Mouse (Mus musculus) neural tube, embryonic 11.5 days (tissue): ENCODE results near the gene Dpm2. TPM values are rescaled to one million over a fixed set of nuclear protein-coding genes. Genes with fewer than 3 reads are reported as not detected.

ENCODE experiments used
- ATAC-seq: fragments of 200-750 bp; cut with Nextera tagmentation; 2 replicates; pipeline ENCODE4 v1.8.0; 2017; ENCODE audit warnings: moderate number of reproducible peaks, mild to moderate bottlenecking, moderate TSS enrichment, moderate library complexity; ENCODE audit not compliant: insufficient read depth, low FRiP score, low TSS enrichment
- DNase-seq: peaks from one replicate; pipeline ENCODE4 v3.0.0-alpha.2; 2015; ENCODE audit warnings: low spot score
- H3K27ac ChIP-seq: fragments of 300-500 bp; sonication (generic); 2 replicates; pipeline ENCODE4 v1.5.1; 2014; ENCODE audit warnings: low read depth, mild to moderate bottlenecking, low read length
- H3K27me3 ChIP-seq: fragments of 300-500 bp; sonication (generic); 2 replicates; pipeline ENCODE4 v1.6.1; 2014; ENCODE audit warnings: mild to moderate bottlenecking, low read length, mixed read lengths; ENCODE audit not compliant: control insufficient read depth, insufficient read depth
- H3K36me3 ChIP-seq: fragments of 300-500 bp; sonication (generic); 2 replicates; pipeline ENCODE4 v1.6.1; 2014; ENCODE audit warnings: mild to moderate bottlenecking, low read length, moderate library complexity, mixed read lengths; ENCODE audit not compliant: control insufficient read depth, insufficient read depth
- H3K4me1 ChIP-seq: fragments of 300-500 bp; sonication (generic); 2 replicates; pipeline ENCODE4 v1.6.1; 2014; ENCODE audit warnings: low read length, mixed read lengths; ENCODE audit not compliant: control insufficient read depth, insufficient read depth
- H3K4me2 ChIP-seq: fragments of 300-500 bp; sonication (generic); 2 replicates; pipeline ENCODE4 v1.6.1; 2014; ENCODE audit warnings: low read depth, mild to moderate bottlenecking, moderate library complexity
- H3K4me3 ChIP-seq: fragments of 300-500 bp; sonication (generic); 2 replicates; pipeline ENCODE4 v1.5.1; 2014; ENCODE audit warnings: low read depth, low read length
- H3K9ac ChIP-seq: fragments of 300-500 bp; sonication (generic); 2 replicates; pipeline ENCODE4 v1.6.1; 2014; ENCODE audit warnings: mild to moderate bottlenecking, low read length
- H3K9me3 ChIP-seq: fragments of 300-500 bp; sonication (generic); 2 replicates; pipeline ENCODE4 v1.6.1; 2016; ENCODE audit warnings: low read length; ENCODE audit not compliant: control insufficient read depth
- WGBS: fragments of 180-500 bp; shearing (Covaris S2); extraction: QIAGEN DNeasy Blood & Tissue Kit; methylation state at CpG from one replicate; pipeline ENCODE4 v1.1.7; 2014; 5-methylcytosine and 5-hydroxymethylcytosine counted together
- polyA plus RNA-seq: library from polyadenylated mRNA; unstranded; fragments of >200 nt; fragmentation: Nextera tagmentation; extraction: Ambion mirVana; gene quantifications from 2 replicates; pipeline ENCODE4 v1.2.1, GENCODE M21; 2014

Gene Dpm2
- polyA plus RNA-seq, 1 experiment from 2014 or later = 111 TPM

- Histone ChIP-seq H3K27me3 (no peaks in the 10 kb centered on the region), H3K4me3 (no peak overlapping the region), H3K36me3 (no peaks in the 10 kb centered on the region), H3K9me3 (no peaks in the 10 kb centered on the region), H3K4me1 (peaks cover 4% of the 10 kb centered on the region; the same call in 1 of the 2 replicates), H3K27ac (no peak overlapping the region), H3K4me2 (no peak overlapping the region), H3K9ac (no peak overlapping the region)
- WGBS = 95% methylated on average over 5 of the region's 5 CpGs
- DNase-seq (no peak), ATAC-seq (no peak)
Observed at GRCm38 (mm10) chr2:32597699-32598098, 27.0 kb downstream of the Dpm2 start.

- peaks cover 4% of the 10 kb centered on the region; the same call in 1 of the 2 replicates for H3K4me1 ChIP-seq
- H3K4me3 ChIP-seq = no peak overlapping the region
- 92% methylated on average over 8 of the region's 8 CpGs for WGBS
- H3K36me3 ChIP-seq = no peaks in the 10 kb centered on the region
- no peak overlapping the region for H3K9ac ChIP-seq
- H3K27me3 ChIP-seq = no peaks in the 10 kb centered on the region
- no peak overlapping the region for H3K4me2 ChIP-seq
- ATAC-seq (no peak), DNase-seq (no peak)
- H3K9me3 ChIP-seq = no peaks in the 10 kb centered on the region
- H3K27ac ChIP-seq = no peak overlapping the region
Observed at GRCm38 (mm10) chr2:32598506-32598905, 27.8 kb downstream of the Dpm2 start.

- H3K4me3 ChIP-seq = no peak within 1 kb of the TSS
- ATAC-seq (no peak), DNase-seq (no peak)
- peaks cover 4% of the 10 kb centered on the region; the same call in 1 of the 2 replicates for H3K4me1 ChIP-seq
- no peaks in the 10 kb centered on the region for H3K9me3 ChIP-seq
- no peak within 1 kb of the TSS for H3K9ac ChIP-seq
- no peaks in the 10 kb centered on the region for H3K27me3 ChIP-seq
- no peak within 1 kb of the TSS for H3K4me2 ChIP-seq
- WGBS = 95% methylated on average over 3 of the region's 3 CpGs
- no peak within 1 kb of the TSS for H3K27ac ChIP-seq
- no peaks in the 10 kb centered on the region for H3K36me3 ChIP-seq
Observed at GRCm38 (mm10) chr2:32599409-32599808, 28.8 kb downstream of the Dpm2 start, which contains the start of gene St6galnac6. Gene St6galnac6 (plus strand): TSS chr2:32599709.

GRCm38 (mm10) chr2:32601417-32602065 lies 30.9 kb downstream of the Dpm2 start:
- 43% methylated on average over 8 of the region's 8 CpGs for WGBS

GRCm38 (mm10) chr2:32602600-32603054 lies 32.0 kb downstream of the Dpm2 start:
- no peaks in the 10 kb centered on the region; the same call in 1 of the 2 replicates for H3K27me3 ChIP-seq
- H3K27ac ChIP-seq = 0 out of 2 replicates have a peak overlapping the region, but pooled peaks have one; percentile 27
- under 1% methylated on average over 11 of the region's 11 CpGs for WGBS

More at GRCm38 (mm10) chr2:32601417-32602065, 30.9 kb downstream of the Dpm2 start:
- peaks cover 4% of the 10 kb centered on the region; the same call in 1 of the 2 replicates for H3K4me1 ChIP-seq
- H3K9me3 ChIP-seq = no peaks in the 10 kb centered on the region
- H3K4me2 ChIP-seq = no peak overlapping the region
- ATAC-seq = no peak
- no peak overlapping the region for H3K4me3 ChIP-seq
- H3K9ac ChIP-seq = no peak overlapping the region
- no peaks in the 10 kb centered on the region for H3K27me3 ChIP-seq
- H3K27ac ChIP-seq = no peak overlapping the region
- DNase-seq = peak; percentile 46
- no peaks in the 10 kb centered on the region for H3K36me3 ChIP-seq

GRCm38 (mm10) chr2:32604631-32605030 lies 34.0 kb downstream of the Dpm2 start:
- H3K27me3 ChIP-seq = no peaks in the 10 kb centered on the region; the same call in 1 of the 2 replicates
- no peak overlapping the region for H3K4me3 ChIP-seq
- H3K4me1 ChIP-seq = peaks cover 14% of the 10 kb centered on the region
- H3K9ac ChIP-seq = no peak overlapping the region
- ATAC-seq (no peak), DNase-seq (no peak)
- WGBS = 51% methylated on average over 10 of the region's 10 CpGs
- H3K9me3 ChIP-seq = no peaks in the 10 kb centered on the region
- no peaks in the 10 kb centered on the region for H3K36me3 ChIP-seq
- no peak overlapping the region for H3K27ac ChIP-seq
- H3K4me2 ChIP-seq = no peak overlapping the region

More at GRCm38 (mm10) chr2:32602600-32603054, 32.0 kb downstream of the Dpm2 start:
- H3K9ac ChIP-seq = 0 out of 2 replicates have a peak overlapping the region, but pooled peaks have one; percentile 14
- peak overlapping the region; percentile 19 for H3K4me3 ChIP-seq
- peaks cover 4% of the 10 kb centered on the region for H3K4me1 ChIP-seq
- H3K36me3 ChIP-seq = no peaks in the 10 kb centered on the region
- ATAC-seq = no peak
- H3K9me3 ChIP-seq = no peaks in the 10 kb centered on the region
- peak overlapping the region; percentile 34 for H3K4me2 ChIP-seq
- DNase-seq = peak; percentile 85

GRCm38 (mm10) chr2:32606161-32607142 lies 35.8 kb downstream of the Dpm2 start:
- Histone ChIP-seq H3K9me3 (no peaks in the 10 kb centered on the region), H3K36me3 (no peaks in the 10 kb centered on the region), H3K9ac (peak overlapping the region; percentile 77), H3K27ac (no peak overlapping the region), H3K4me3 (peak overlapping the region; percentile 71), H3K27me3 (no peaks in the 10 kb centered on the region; the same call in 1 of the 2 replicates), H3K4me1 (peaks cover 14% of the 10 kb centered on the region), H3K4me2 (peak overlapping the region; percentile 83)
- DNase-seq (peak; percentile 89), ATAC-seq (peak; percentile 75; the same call in 1 of the 2 replicates)
- 16% methylated on average over 35 of the region's 55 CpGs for WGBS

- DNase-seq = peak; percentile 49
- 0 out of 2 replicates have a peak, but pooled peaks have one; percentile 32 for ATAC-seq
- H3K4me2 ChIP-seq = peak overlapping the region; percentile 83
- H3K9ac ChIP-seq = peak overlapping the region; percentile 77
- 7% methylated on average over 33 of the region's 34 CpGs for WGBS
- no peaks in the 10 kb centered on the region for H3K36me3 ChIP-seq
- H3K27me3 ChIP-seq = no peaks in the 10 kb centered on the region; the same call in 1 of the 2 replicates
- no peak overlapping the region for H3K27ac ChIP-seq
- peaks cover 11% of the 10 kb centered on the region for H3K4me1 ChIP-seq
- H3K9me3 ChIP-seq = no peaks in the 10 kb centered on the region
- H3K4me3 ChIP-seq = peak overlapping the region; percentile 71
Observed at GRCm38 (mm10) chr2:32607262-32607947, 36.7 kb downstream of the Dpm2 start.
